Mouse (Mus musculus): ENCODE data around the gene Cacna2d3. TPM values are rescaled to one million over a fixed set of nuclear protein-coding genes. Genes with fewer than 3 reads are reported as not detected.

Gene Cacna2d3
- polyA plus RNA-seq, 1 experiment = 4.6 TPM

DNA sequence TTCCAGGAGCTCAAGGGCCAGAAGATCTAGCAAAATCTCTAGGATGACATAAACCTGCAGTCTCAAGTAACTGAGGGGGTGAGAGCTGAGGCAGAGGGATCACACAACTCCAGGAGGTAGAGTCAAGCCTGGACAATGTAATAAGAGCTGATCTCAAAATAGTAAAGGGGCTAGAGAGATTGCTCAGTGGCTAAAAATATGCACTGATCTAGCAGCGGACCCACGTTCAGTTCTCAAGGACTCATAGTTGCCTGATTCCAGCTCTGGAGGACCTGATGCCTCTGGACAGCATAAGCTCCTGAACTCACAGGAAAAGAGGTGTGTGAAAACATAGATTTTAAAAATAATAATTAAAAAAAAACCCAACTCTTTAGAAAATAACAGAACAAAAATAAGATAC lies 493.7 kb downstream of the Cacna2d3 start:
- no peaks in the 10 kb centered on the region for H3K4me1 ChIP-seq (ENCODE audit: control insufficient read depth, insufficient read depth, low read length)
- no peak overlapping the region for H3K27ac ChIP-seq (ENCODE audit: control insufficient read depth, insufficient read depth, low read depth, low read length)
- H3K36me3 ChIP-seq (ENCODE audit: control insufficient read depth, insufficient read depth, low read length) = no peaks in the 10 kb centered on the region
- no peak for TF ChIP-seq CTCF (IDR thresholded peaks at IDR 0.05; ENCODE audit: control insufficient read depth, insufficient read depth, insufficient replicate concordance, low read depth, low read length)
- no peak for TF ChIP-seq POLR2A (IDR thresholded peaks at IDR 0.05; ENCODE audit: control insufficient read depth, low read depth, low read length)
- H3K27me3 ChIP-seq (ENCODE audit: control insufficient read depth, insufficient read depth, low read length) = no peaks in the 10 kb centered on the region
- H3K4me3 ChIP-seq (ENCODE audit: control insufficient read depth, low read depth, low read length) = no peak overlapping the region

DNA sequence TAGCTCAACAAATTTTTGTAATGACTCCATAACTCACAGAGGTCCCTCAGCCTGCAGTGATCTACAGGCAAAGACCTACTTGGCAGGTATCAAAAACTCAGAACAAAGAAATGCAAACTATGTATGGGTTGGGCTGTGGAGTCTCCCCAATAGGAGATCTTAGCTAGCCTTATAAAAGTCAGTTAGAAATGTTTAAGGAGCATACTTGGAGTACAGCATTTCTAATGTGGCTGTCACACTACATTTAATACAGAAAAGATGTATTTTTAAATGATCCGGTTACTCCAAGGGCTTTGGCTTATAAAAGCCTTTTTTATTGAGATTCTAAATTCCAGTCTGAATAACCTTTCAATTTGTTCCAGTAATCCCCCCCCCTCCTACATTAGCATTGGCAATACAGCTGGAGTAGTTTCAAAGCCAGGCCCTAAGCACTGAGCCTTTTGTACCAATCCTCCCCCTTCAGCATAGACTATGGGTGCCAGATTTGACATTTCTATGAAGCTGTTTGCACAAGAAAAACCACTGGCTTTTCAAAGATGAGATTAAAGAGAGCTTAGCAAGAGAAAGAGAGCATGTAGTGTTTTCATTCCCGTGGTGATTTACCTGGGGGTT lies 495.8 kb downstream of the Cacna2d3 start:
- no peak overlapping the region for H3K27ac ChIP-seq (ENCODE audit: control insufficient read depth, insufficient read depth, low read depth, low read length)
- TF ChIP-seq POLR2A (IDR thresholded peaks at IDR 0.05; ENCODE audit: control insufficient read depth, low read depth, low read length) = no peak
- no peak for TF ChIP-seq CTCF (IDR thresholded peaks at IDR 0.05; ENCODE audit: control insufficient read depth, insufficient read depth, insufficient replicate concordance, low read depth, low read length)
- H3K4me3 ChIP-seq (ENCODE audit: control insufficient read depth, low read depth, low read length) = no peak overlapping the region
- no peaks in the 10 kb centered on the region for H3K4me1 ChIP-seq (ENCODE audit: control insufficient read depth, insufficient read depth, low read length)
- H3K27me3 ChIP-seq (ENCODE audit: control insufficient read depth, insufficient read depth, low read length) = no peaks in the 10 kb centered on the region
- no peaks in the 10 kb centered on the region for H3K36me3 ChIP-seq (ENCODE audit: control insufficient read depth, insufficient read depth, low read length)

DNA sequence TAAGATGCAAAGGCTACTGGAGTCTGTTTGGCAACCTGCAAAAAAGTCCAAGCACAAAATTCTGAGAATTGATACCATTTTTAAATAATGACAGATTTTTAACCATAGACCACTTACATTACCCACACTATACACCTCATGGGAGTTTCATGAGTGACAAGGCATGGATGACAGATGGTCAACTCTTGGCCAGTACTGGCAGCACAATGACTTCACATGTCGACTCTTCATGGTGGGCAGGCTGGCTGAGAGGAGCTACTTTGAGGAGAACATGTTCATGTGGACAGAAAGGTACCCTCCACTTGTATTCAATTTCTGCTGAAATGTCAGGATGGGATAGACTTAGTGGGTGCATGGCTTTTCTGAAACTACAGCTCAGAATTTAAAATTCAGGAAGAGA lies 498.7 kb downstream of the Cacna2d3 start:
- TF ChIP-seq POLR2A (IDR thresholded peaks at IDR 0.05; ENCODE audit: control insufficient read depth, low read depth, low read length) (no peak), CTCF (IDR thresholded peaks at IDR 0.05; ENCODE audit: control insufficient read depth, insufficient read depth, insufficient replicate concordance, low read depth, low read length) (no peak)
- no peaks in the 10 kb centered on the region for H3K27me3 ChIP-seq (ENCODE audit: control insufficient read depth, insufficient read depth, low read length)
- H3K4me3 ChIP-seq (ENCODE audit: control insufficient read depth, low read depth, low read length) = no peak overlapping the region
- H3K4me1 ChIP-seq (ENCODE audit: control insufficient read depth, insufficient read depth, low read length) = no peaks in the 10 kb centered on the region
- no peaks in the 10 kb centered on the region for H3K36me3 ChIP-seq (ENCODE audit: control insufficient read depth, insufficient read depth, low read length)
- no peak overlapping the region for H3K27ac ChIP-seq (ENCODE audit: control insufficient read depth, insufficient read depth, low read depth, low read length)

DNA sequence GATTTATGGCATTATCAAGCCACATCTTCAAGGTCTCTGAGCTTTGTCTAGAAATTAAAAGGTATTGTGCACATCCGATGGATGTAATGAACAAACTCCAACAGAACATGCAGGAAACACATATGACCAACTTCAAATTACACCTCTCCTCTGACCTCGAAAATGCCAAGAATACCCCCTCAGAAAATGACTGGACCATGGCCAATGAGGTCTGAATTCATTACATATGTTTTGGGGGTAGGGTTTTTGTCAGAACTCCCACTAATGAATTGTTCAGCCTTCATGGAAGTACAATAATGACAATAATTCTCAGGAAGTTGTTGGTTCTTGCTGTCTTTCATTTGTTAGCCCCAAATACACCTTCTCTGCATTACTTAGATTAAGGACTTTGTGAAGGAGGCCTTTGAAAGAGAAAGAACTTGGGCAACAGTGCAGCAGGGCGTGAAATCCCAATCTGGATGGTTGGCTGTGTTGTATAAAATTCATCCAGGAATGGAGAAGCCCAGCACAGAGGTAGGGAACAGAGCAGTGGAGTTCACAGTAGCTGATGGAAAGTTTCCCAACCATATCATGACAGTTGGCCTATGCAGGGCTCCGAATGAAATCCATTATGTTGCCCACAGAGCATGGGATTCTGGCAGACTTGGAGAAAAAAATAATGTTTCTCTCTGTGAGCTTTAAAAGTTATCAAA lies 499.3 kb downstream of the Cacna2d3 start:
- Histone ChIP-seq H3K36me3 (ENCODE audit: control insufficient read depth, insufficient read depth, low read length) (no peaks in the 10 kb centered on the region), H3K27ac (ENCODE audit: control insufficient read depth, insufficient read depth, low read depth, low read length) (no peak overlapping the region), H3K4me3 (ENCODE audit: control insufficient read depth, low read depth, low read length) (no peak overlapping the region), H3K27me3 (ENCODE audit: control insufficient read depth, insufficient read depth, low read length) (no peaks in the 10 kb centered on the region), H3K4me1 (ENCODE audit: control insufficient read depth, insufficient read depth, low read length) (no peaks in the 10 kb centered on the region)
- TF ChIP-seq CTCF (IDR thresholded peaks at IDR 0.05; ENCODE audit: control insufficient read depth, insufficient read depth, insufficient replicate concordance, low read depth, low read length) (no peak), POLR2A (IDR thresholded peaks at IDR 0.05; ENCODE audit: control insufficient read depth, low read depth, low read length) (no peak)

- Histone ChIP-seq H3K27me3 (ENCODE audit: control insufficient read depth, insufficient read depth, low read length) (no peaks in the 10 kb centered on the region), H3K4me3 (ENCODE audit: control insufficient read depth, low read depth, low read length) (no peak overlapping the region), H3K36me3 (ENCODE audit: control insufficient read depth, insufficient read depth, low read length) (no peaks in the 10 kb centered on the region), H3K4me1 (ENCODE audit: control insufficient read depth, insufficient read depth, low read length) (no peaks in the 10 kb centered on the region), H3K27ac (ENCODE audit: control insufficient read depth, insufficient read depth, low read depth, low read length) (no peak overlapping the region)
- TF ChIP-seq POLR2A (IDR thresholded peaks at IDR 0.05; ENCODE audit: control insufficient read depth, low read depth, low read length) (no peak), CTCF (IDR thresholded peaks at IDR 0.05; ENCODE audit: control insufficient read depth, insufficient read depth, insufficient replicate concordance, low read depth, low read length) (no peak)
These were observed 505.6 kb downstream of the Cacna2d3 start for GRCm38 (mm10) chr14:29216106-29216505.

DNA sequence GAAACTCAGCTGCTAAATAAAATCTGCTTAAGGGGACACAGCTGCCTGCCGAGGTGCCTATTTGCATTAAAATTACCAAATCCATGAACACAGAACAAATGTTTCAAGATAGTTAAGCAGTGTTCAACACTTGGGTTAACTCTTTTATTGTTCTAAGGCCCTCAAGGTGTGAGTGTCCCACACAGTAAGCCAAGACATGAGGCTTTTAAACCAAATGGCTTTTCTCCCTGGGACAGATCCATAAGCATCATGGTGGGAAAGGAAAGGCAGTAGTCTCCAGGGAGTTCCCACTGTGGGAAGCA lies 516.7 kb downstream of the Cacna2d3 start:
- Histone ChIP-seq H3K27ac (ENCODE audit: control insufficient read depth, insufficient read depth, low read depth, low read length) (no peak overlapping the region), H3K36me3 (ENCODE audit: control insufficient read depth, insufficient read depth, low read length) (no peaks in the 10 kb centered on the region), H3K27me3 (ENCODE audit: control insufficient read depth, insufficient read depth, low read length) (no peaks in the 10 kb centered on the region), H3K4me1 (ENCODE audit: control insufficient read depth, insufficient read depth, low read length) (no peaks in the 10 kb centered on the region), H3K4me3 (ENCODE audit: control insufficient read depth, low read depth, low read length) (no peak overlapping the region)
- TF ChIP-seq CTCF (IDR thresholded peaks at IDR 0.05; ENCODE audit: control insufficient read depth, insufficient read depth, insufficient replicate concordance, low read depth, low read length) (no peak), POLR2A (IDR thresholded peaks at IDR 0.05; ENCODE audit: control insufficient read depth, low read depth, low read length) (no peak)

- TF ChIP-seq CTCF (IDR thresholded peaks at IDR 0.05; ENCODE audit: control insufficient read depth, insufficient read depth, insufficient replicate concordance, low read depth, low read length) (no peak), POLR2A (IDR thresholded peaks at IDR 0.05; ENCODE audit: control insufficient read depth, low read depth, low read length) (no peak)
- Histone ChIP-seq H3K36me3 (ENCODE audit: control insufficient read depth, insufficient read depth, low read length) (no peaks in the 10 kb centered on the region), H3K4me1 (ENCODE audit: control insufficient read depth, insufficient read depth, low read length) (no peaks in the 10 kb centered on the region), H3K27me3 (ENCODE audit: control insufficient read depth, insufficient read depth, low read length) (no peaks in the 10 kb centered on the region), H3K27ac (ENCODE audit: control insufficient read depth, insufficient read depth, low read depth, low read length) (no peak overlapping the region), H3K4me3 (ENCODE audit: control insufficient read depth, low read depth, low read length) (no peak overlapping the region)
These were observed 517.3 kb downstream of the Cacna2d3 start for GRCm38 (mm10) chr14:29204236-29204966.

Measured in testis, adult 2 months (tissue).